Mouse (Mus musculus) testis, adult 2 months (tissue): ENCODE measurements around the gene Raly.

Source experiments
- CTCF ChIP-seq: fragments of 200-500 bp; IDR thresholded peaks from 2 replicates; pipeline ENCODE4 v1.5.1; 2012; ENCODE audit warnings: low read depth, mild to moderate bottlenecking, inconsistent platforms, low read length, moderate library complexity; ENCODE audit not compliant: control insufficient read depth, insufficient read depth, insufficient replicate concordance
- POLR2A ChIP-seq: fragments of 200-500 bp; IDR thresholded peaks from 2 replicates; pipeline ENCODE4 v1.6.1; 2012; ENCODE audit warnings: low read depth, mild to moderate bottlenecking, inconsistent platforms, low read length, moderate library complexity; ENCODE audit not compliant: control insufficient read depth

DNA sequence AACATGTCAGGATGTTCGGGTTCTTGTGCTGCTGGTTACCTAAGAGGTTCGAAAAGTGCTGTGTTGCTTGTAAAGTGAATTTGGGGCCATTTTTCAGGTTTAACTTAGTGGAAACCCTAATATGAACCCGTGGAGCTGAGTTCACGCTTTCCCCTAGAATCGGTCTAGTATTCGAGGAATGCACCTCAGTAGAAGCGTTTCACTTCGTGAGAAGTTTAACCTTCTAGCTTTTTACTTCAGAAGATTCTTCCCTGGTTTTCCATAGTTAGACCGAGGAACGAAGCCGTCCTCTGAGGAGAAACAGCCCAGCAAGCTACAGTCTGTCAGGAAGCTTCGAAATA, 102.1 kb downstream of the Raly start:
- TF ChIP-seq CTCF (no peak), POLR2A (no peak)
